Mouse (Mus musculus): Measurements from ENCODE around the gene Ppil4. TPM values are rescaled to one million over a fixed set of nuclear protein-coding genes. Genes with fewer than 3 reads are reported as not detected.
A peak's percentile ranks its signal among the peaks of the same experiment; 100 is the strongest.

Gene Ppil4
- polyA plus RNA-seq, 1 experiment, result 12.3 TPM

GRCm38 (mm10) chr10:7837446-7837845, 44.8 kb downstream of the Ppil4 start:
- Histone ChIP-seq H3K4me3 (ENCODE audit: insufficient read depth, low read depth, low read length) (no peak overlapping the region), H3K27ac (replicated peaks; ENCODE audit: low read depth, low read length) (no peak overlapping the region), H3K4me1 (ENCODE audit: control insufficient read depth, insufficient read depth, insufficient read length, low read length) (peaks cover 18% of the 10 kb centered on the region)

- H3K27ac ChIP-seq (replicated peaks; ENCODE audit: low read depth, low read length), result no peak overlapping the region
Observed at GRCm38 (mm10) chr10:7838036-7838435, 45.3 kb downstream of the Ppil4 start.

GRCm38 (mm10) chr10:7838874-7839421, 46.3 kb downstream of the Ppil4 start:
- Histone ChIP-seq H3K27ac (replicated peaks; ENCODE audit: low read depth, low read length) (peak overlapping the region; percentile 58; the same call in 1 of the 2 replicates), H3K4me1 (ENCODE audit: control insufficient read depth, insufficient read depth, insufficient read length, low read length) (peaks cover 14% of the 10 kb centered on the region), H3K4me3 (ENCODE audit: insufficient read depth, low read depth, low read length) (no peak overlapping the region)

More at GRCm38 (mm10) chr10:7838036-7838435, 45.3 kb downstream of the Ppil4 start:
- Histone ChIP-seq H3K4me1 (ENCODE audit: control insufficient read depth, insufficient read depth, insufficient read length, low read length) (peaks cover 14% of the 10 kb centered on the region), H3K4me3 (ENCODE audit: insufficient read depth, low read depth, low read length) (no peak overlapping the region)

GRCm38 (mm10) chr10:7839551-7840352, 47.1 kb downstream of the Ppil4 start:
- Histone ChIP-seq H3K4me1 (ENCODE audit: control insufficient read depth, insufficient read depth, insufficient read length, low read length) (peaks cover 14% of the 10 kb centered on the region), H3K27ac (replicated peaks; ENCODE audit: low read depth, low read length) (peak overlapping the region; percentile 58), H3K4me3 (ENCODE audit: insufficient read depth, low read depth, low read length) (no peak overlapping the region)

GRCm38 (mm10) chr10:7840353-7840733, 47.7 kb downstream of the Ppil4 start:
- Histone ChIP-seq H3K27ac (replicated peaks; ENCODE audit: low read depth, low read length) (no peak overlapping the region), H3K4me3 (ENCODE audit: insufficient read depth, low read depth, low read length) (no peak overlapping the region), H3K4me1 (ENCODE audit: control insufficient read depth, insufficient read depth, insufficient read length, low read length) (peaks cover 14% of the 10 kb centered on the region)

- Histone ChIP-seq H3K4me3 (ENCODE audit: insufficient read depth, low read depth, low read length) (no peak overlapping the region), H3K4me1 (ENCODE audit: control insufficient read depth, insufficient read depth, insufficient read length, low read length) (peaks cover 14% of the 10 kb centered on the region), H3K27ac (replicated peaks; ENCODE audit: low read depth, low read length) (peak overlapping the region; percentile 72)
Observed at GRCm38 (mm10) chr10:7840785-7841184, 48.1 kb downstream of the Ppil4 start.

- Histone ChIP-seq H3K4me1 (ENCODE audit: control insufficient read depth, insufficient read depth, insufficient read length, low read length) (peaks cover 14% of the 10 kb centered on the region), H3K27ac (replicated peaks; ENCODE audit: low read depth, low read length) (peak overlapping the region; percentile 72), H3K4me3 (ENCODE audit: insufficient read depth, low read depth, low read length) (no peak overlapping the region)
Observed at GRCm38 (mm10) chr10:7841571-7842080, 48.9 kb downstream of the Ppil4 start.

GRCm38 (mm10) chr10:7843181-7843580, 50.5 kb downstream of the Ppil4 start:
- no peak overlapping the region for H3K4me3 ChIP-seq (ENCODE audit: insufficient read depth, low read depth, low read length)
- no peak overlapping the region for H3K27ac ChIP-seq (replicated peaks; ENCODE audit: low read depth, low read length)
- peaks cover 11% of the 10 kb centered on the region for H3K4me1 ChIP-seq (ENCODE audit: control insufficient read depth, insufficient read depth, insufficient read length, low read length)

- H3K27ac ChIP-seq (replicated peaks; ENCODE audit: low read depth, low read length), result no peak overlapping the region
- peaks cover 9% of the 10 kb centered on the region for H3K4me1 ChIP-seq (ENCODE audit: control insufficient read depth, insufficient read depth, insufficient read length, low read length)
- no peak overlapping the region for H3K4me3 ChIP-seq (ENCODE audit: insufficient read depth, low read depth, low read length)
Observed at GRCm38 (mm10) chr10:7844161-7844560, 51.5 kb downstream of the Ppil4 start.

GRCm38 (mm10) chr10:7845136-7845535, 52.4 kb downstream of the Ppil4 start:
- Histone ChIP-seq H3K4me1 (ENCODE audit: control insufficient read depth, insufficient read depth, insufficient read length, low read length) (peaks cover 9% of the 10 kb centered on the region), H3K27ac (replicated peaks; ENCODE audit: low read depth, low read length) (no peak overlapping the region)

GRCm38 (mm10) chr10:7845991-7846390, 53.3 kb downstream of the Ppil4 start:
- no peak overlapping the region for H3K4me3 ChIP-seq (ENCODE audit: insufficient read depth, low read depth, low read length)
- peaks cover 5% of the 10 kb centered on the region for H3K4me1 ChIP-seq (ENCODE audit: control insufficient read depth, insufficient read depth, insufficient read length, low read length)
- no peak overlapping the region for H3K27ac ChIP-seq (replicated peaks; ENCODE audit: low read depth, low read length)

More at GRCm38 (mm10) chr10:7845136-7845535, 52.4 kb downstream of the Ppil4 start:
- no peak overlapping the region for H3K4me3 ChIP-seq (ENCODE audit: insufficient read depth, low read depth, low read length)

- no peaks in the 10 kb centered on the region for H3K4me1 ChIP-seq (ENCODE audit: control insufficient read depth, insufficient read depth, insufficient read length, low read length)
- H3K27ac ChIP-seq (replicated peaks; ENCODE audit: low read depth, low read length), result peak overlapping the region; percentile 59
Observed at GRCm38 (mm10) chr10:7847166-7847605, 54.5 kb downstream of the Ppil4 start.

GRCm38 (mm10) chr10:7851891-7852290, 59.2 kb downstream of the Ppil4 start:
- Histone ChIP-seq H3K4me3 (ENCODE audit: insufficient read depth, low read depth, low read length) (no peak overlapping the region), H3K27ac (replicated peaks; ENCODE audit: low read depth, low read length) (no peak overlapping the region), H3K4me1 (ENCODE audit: control insufficient read depth, insufficient read depth, insufficient read length, low read length) (no peaks in the 10 kb centered on the region)

More at GRCm38 (mm10) chr10:7847166-7847605, 54.5 kb downstream of the Ppil4 start:
- H3K4me3 ChIP-seq (ENCODE audit: insufficient read depth, low read depth, low read length), result no peak overlapping the region

GRCm38 (mm10) chr10:7860494-7860893, 67.8 kb downstream of the Ppil4 start:
- no peak overlapping the region for H3K27ac ChIP-seq (replicated peaks; ENCODE audit: low read depth, low read length)
- no peaks in the 10 kb centered on the region for H3K4me1 ChIP-seq (ENCODE audit: control insufficient read depth, insufficient read depth, insufficient read length, low read length)

GRCm38 (mm10) chr10:7861259-7861936, 68.7 kb downstream of the Ppil4 start:
- Histone ChIP-seq H3K4me1 (ENCODE audit: control insufficient read depth, insufficient read depth, insufficient read length, low read length) (no peaks in the 10 kb centered on the region), H3K4me3 (ENCODE audit: insufficient read depth, low read depth, low read length) (no peak overlapping the region), H3K27ac (replicated peaks; ENCODE audit: low read depth, low read length) (no peak overlapping the region)

More at GRCm38 (mm10) chr10:7860494-7860893, 67.8 kb downstream of the Ppil4 start:
- no peak overlapping the region for H3K4me3 ChIP-seq (ENCODE audit: insufficient read depth, low read depth, low read length)
